Mouse (Mus musculus) kidney, embryonic 15.5 days (tissue): ENCODE results near the gene C2cd2. TPM values are rescaled to one million over a fixed set of nuclear protein-coding genes. Genes with fewer than 3 reads are reported as not detected.

Source experiments
- ATAC-seq: fragments of 200-750 bp; cut with Nextera tagmentation; replicated peaks from 2 replicates; pipeline ENCODE4 v1.8.0; 2017; ENCODE audit warnings: moderate TSS enrichment; ENCODE audit not compliant: low FRiP score
- H3K27ac ChIP-seq: fragments of 300-500 bp; sonication (generic); 2 replicates; pipeline ENCODE4 v1.5.1; 2015; ENCODE audit warnings: mild to moderate bottlenecking, inconsistent platforms
- H3K27me3 ChIP-seq: fragments of 300-500 bp; sonication (generic); 2 replicates; pipeline ENCODE4 v1.6.1; 2015; ENCODE audit warnings: inconsistent platforms
- H3K36me3 ChIP-seq: fragments of 300-500 bp; sonication (generic); 2 replicates; pipeline ENCODE4 v1.6.1; 2015; ENCODE audit warnings: inconsistent platforms
- H3K4me1 ChIP-seq: fragments of 300-500 bp; sonication (generic); 2 replicates; pipeline ENCODE4 v1.6.1; 2015; ENCODE audit warnings: inconsistent platforms
- H3K4me2 ChIP-seq: fragments of 300-500 bp; sonication (generic); 2 replicates; pipeline ENCODE4 v1.6.1; 2015; ENCODE audit warnings: moderate library complexity, mild to moderate bottlenecking, inconsistent platforms
- H3K4me3 ChIP-seq: fragments of 300-500 bp; sonication (generic); replicated peaks from 2 replicates; pipeline ENCODE4 v1.5.1; 2015; ENCODE audit warnings: mild to moderate bottlenecking, inconsistent platforms
- H3K9ac ChIP-seq: fragments of 300-500 bp; sonication (generic); 2 replicates; pipeline ENCODE4 v1.6.1; 2015; ENCODE audit warnings: mild to moderate bottlenecking, inconsistent platforms
- H3K9me3 ChIP-seq: fragments of 300-500 bp; sonication (generic); replicated peaks from 2 replicates; pipeline ENCODE4 v1.6.1; 2016; ENCODE audit warnings: inconsistent platforms
- WGBS: fragments of 180-500 bp; shearing (Covaris S2); methylation state at CpG from one replicate; pipeline ENCODE4 v1.1.7; 2015; ENCODE audit warnings: mixed read lengths; 5-methylcytosine and 5-hydroxymethylcytosine counted together
- microRNA-seq: library from miRNA; unstranded; fragments of <30 nt; microRNA quantifications from one replicate; pipeline ENCODE4, GENCODE M21; 2016
- polyA plus RNA-seq: library from polyadenylated mRNA; unstranded; fragments of >200 nt; fragmentation: Nextera tagmentation; extraction: Ambion mirVana; gene quantifications from 2 replicates; pipeline ENCODE4 v1.2.1, GENCODE M21; 2015

C2cd2 gene
- polyA plus RNA-seq, 1 experiment from 2014 or later: 19.5 TPM

DNA sequence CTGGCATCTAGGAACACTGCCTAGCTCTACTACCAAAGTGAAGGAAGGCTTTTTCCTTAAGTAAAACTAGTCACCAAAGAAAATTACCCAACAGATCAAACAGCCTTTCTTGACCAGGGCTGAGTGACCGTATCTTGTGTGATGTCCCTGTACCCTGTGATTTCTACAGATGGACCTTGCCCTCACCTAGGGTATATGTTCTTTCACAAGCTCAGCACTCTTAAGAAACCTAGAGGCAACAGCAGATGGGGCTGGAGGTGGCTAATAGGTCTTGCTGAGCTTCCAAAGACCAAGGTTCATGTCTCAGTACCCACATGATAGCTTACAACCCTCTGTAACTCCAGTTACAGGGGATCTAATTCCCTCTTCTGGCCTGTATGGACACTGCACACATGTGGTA is 134.2 kb downstream of the C2cd2 start:
- H3K27me3 ChIP-seq: no peaks in the 10 kb centered on the region
- H3K4me1 ChIP-seq: no peaks in the 10 kb centered on the region
- ATAC-seq: no peak
- peaks cover 82% of the 10 kb centered on the region for H3K36me3 ChIP-seq
- 96% methylated on average over 1 of the region's 1 CpGs for WGBS
- H3K4me3 ChIP-seq: no peak overlapping the region
- no peak overlapping the region for H3K9ac ChIP-seq
- H3K9me3 ChIP-seq: no peaks in the 10 kb centered on the region
- no peak overlapping the region for H3K4me2 ChIP-seq
- no peak overlapping the region for H3K27ac ChIP-seq

DNA sequence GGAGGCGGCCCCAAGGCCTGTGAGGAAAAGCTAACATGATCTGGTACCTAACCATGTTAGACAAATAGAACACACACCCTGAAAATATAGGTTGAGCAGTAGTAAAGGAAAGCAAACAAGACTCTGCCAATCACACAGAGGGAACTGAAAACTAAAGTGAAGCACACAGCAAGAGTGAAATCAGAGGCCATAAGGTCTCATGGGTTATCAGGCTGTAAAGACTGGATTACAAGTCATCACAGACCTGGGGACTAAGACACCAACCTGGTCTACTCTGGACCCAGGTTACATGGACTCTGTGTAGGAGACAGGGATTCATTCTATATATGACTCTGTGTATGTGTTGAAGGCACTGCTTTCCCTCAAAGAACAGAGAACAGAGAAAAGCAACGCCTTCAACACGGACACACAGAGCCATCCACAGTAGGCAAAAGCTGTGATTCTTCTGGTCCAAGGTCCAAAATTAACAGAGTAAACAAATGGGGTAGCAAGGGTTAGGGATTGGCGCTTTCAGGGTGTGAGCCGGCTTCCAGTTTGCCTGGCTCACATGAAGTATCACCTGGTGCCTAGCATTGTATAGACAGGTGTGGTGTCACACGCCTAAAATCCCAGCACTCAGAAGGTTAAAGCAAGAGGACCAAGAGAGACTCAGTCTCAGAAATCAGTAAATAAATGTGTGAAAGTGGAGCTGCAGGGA is 138.9 kb downstream of the C2cd2 start:
- Histone ChIP-seq H3K9ac (no peak overlapping the region), H3K36me3 (peaks cover 83% of the 10 kb centered on the region), H3K9me3 (no peaks in the 10 kb centered on the region), H3K27me3 (no peaks in the 10 kb centered on the region), H3K4me1 (no peaks in the 10 kb centered on the region), H3K27ac (no peak overlapping the region), H3K4me3 (no peak overlapping the region), H3K4me2 (no peak overlapping the region)
- WGBS: 92% methylated on average over 6 of the region's 6 CpGs
- no peak for ATAC-seq

DNA sequence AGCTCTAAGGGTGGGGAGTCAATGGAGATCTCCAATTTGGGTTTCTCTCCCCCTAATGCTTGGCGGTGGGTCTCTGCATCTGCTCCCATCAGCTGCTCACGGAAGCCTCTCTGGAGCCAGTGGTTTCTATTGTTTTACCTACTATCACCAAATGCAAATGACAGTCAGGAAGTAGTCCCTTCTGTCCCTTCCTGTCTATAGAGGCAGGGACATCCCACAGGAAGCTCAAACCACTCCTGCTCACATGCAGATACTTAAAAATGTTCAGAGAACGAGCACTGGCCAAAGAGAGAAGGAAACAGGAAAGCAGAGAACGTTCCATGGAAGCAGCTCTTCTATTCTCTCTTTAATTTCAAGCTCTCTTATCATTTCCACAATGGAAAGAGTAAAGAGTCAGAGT is 142.9 kb downstream of the C2cd2 start:
- Histone ChIP-seq H3K4me1 (no peaks in the 10 kb centered on the region), H3K4me3 (no peak overlapping the region), H3K9me3 (no peaks in the 10 kb centered on the region), H3K27me3 (no peaks in the 10 kb centered on the region), H3K9ac (no peak overlapping the region), H3K4me2 (no peak overlapping the region), H3K36me3 (peaks cover 90% of the 10 kb centered on the region), H3K27ac (no peak overlapping the region)
- no peak for ATAC-seq
- 78% methylated on average over 4 of the region's 4 CpGs for WGBS

DNA sequence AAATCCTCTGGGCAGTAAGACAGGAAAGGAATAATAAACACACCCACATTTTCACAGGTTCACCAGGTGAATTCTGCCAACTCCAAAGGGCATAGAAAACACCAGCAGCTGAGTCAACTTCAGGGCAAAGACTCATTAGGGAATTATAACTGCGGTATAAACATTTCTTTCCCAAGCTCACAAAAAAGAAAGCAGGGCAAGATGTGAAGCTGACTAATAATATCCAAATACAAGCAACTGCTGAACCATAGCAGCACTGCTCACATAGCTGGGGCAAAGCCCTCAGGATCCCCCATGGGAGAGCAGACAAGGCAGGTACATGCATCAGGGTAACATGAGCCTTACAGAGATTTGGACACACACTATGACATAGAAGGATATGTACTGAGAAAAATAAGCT is 145.0 kb downstream of the C2cd2 start:
- no peak overlapping the region for H3K4me2 ChIP-seq
- no peak for ATAC-seq
- H3K27me3 ChIP-seq: no peaks in the 10 kb centered on the region
- no peaks in the 10 kb centered on the region for H3K4me1 ChIP-seq
- H3K36me3 ChIP-seq: peaks cover 96% of the 10 kb centered on the region
- no peak overlapping the region for H3K4me3 ChIP-seq
- 91% methylated on average over 1 of the region's 1 CpGs for WGBS
- H3K9me3 ChIP-seq: no peaks in the 10 kb centered on the region
- no peak overlapping the region for H3K27ac ChIP-seq
- no peak overlapping the region for H3K9ac ChIP-seq

DNA sequence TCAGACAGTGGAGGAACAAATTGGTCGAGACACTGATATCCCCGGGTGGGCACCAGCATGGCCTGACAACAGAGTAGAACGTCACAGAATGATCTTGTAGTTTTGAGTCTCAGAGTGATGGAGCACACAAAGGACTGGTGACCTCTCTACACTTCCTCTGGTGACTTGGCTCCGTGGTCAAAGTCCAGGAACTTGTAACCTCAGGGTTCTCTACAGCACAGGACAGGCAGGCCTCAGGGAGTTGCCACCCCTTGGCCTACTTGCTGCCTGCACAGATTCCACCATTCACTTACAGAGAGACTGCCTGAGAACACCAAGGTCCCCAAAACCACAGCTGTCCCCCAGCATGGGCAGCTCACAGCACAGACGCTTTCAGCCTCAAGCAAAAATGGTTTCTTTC is 147.1 kb downstream of the C2cd2 start:
- Histone ChIP-seq H3K4me1 (no peaks in the 10 kb centered on the region), H3K27me3 (no peaks in the 10 kb centered on the region), H3K4me2 (no peak overlapping the region), H3K9ac (no peak overlapping the region), H3K36me3 (peaks cover 97% of the 10 kb centered on the region), H3K27ac (no peak overlapping the region), H3K9me3 (no peaks in the 10 kb centered on the region), H3K4me3 (no peak overlapping the region)
- 84% methylated on average over 5 of the region's 5 CpGs for WGBS
- no peak for ATAC-seq

DNA sequence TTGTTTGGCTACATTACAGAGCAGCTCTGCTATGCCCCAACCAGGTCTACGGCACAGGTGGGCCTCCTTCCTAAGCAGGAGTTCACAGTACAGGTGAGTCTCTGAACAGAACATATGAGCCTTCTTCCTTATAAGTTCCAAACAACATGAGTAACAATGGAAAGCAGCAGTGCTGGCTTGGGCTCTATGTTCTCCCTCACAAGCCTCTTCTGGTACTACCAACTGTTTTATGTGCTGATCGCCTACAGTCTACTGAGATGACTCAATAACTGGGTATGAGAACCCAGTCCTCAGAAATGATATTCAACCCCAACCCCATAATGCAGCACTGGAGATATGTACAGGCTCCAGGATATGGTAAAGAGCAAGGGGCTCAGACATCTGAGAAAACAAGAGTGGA is 148.3 kb downstream of the C2cd2 start:
- 96% methylated on average over 2 of the region's 2 CpGs for WGBS
- Histone ChIP-seq H3K9ac (no peak overlapping the region), H3K27ac (no peak overlapping the region), H3K4me3 (no peak overlapping the region), H3K27me3 (no peaks in the 10 kb centered on the region), H3K4me2 (no peak overlapping the region), H3K9me3 (no peaks in the 10 kb centered on the region), H3K36me3 (peaks cover 97% of the 10 kb centered on the region), H3K4me1 (no peaks in the 10 kb centered on the region)
- ATAC-seq: no peak

DNA sequence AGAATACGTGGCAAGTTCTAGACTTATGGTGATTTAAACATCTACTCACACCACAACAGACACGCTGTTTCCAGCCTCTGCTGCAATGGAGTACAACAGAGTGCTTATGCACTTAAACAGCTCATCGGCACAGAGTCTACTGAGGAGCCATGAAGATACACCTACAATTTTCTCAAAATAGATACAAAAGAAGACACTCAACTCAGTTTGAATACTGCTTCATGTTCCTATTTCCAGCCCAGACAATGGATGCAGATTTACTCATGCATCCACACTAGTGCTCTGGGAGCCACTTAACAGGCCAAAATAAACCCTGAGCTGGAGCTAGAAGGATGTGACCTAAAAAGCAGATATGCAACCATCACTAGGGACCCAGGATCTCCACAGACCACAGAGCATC is 153.5 kb downstream of the C2cd2 start:
- 95% methylated on average over 3 of the region's 3 CpGs for WGBS
- H3K9ac ChIP-seq: no peak overlapping the region
- no peak overlapping the region for H3K4me2 ChIP-seq
- H3K27me3 ChIP-seq: no peaks in the 10 kb centered on the region
- no peaks in the 10 kb centered on the region for H3K9me3 ChIP-seq
- no peak overlapping the region for H3K4me3 ChIP-seq
- H3K27ac ChIP-seq: no peak overlapping the region
- H3K4me1 ChIP-seq: no peaks in the 10 kb centered on the region
- ATAC-seq: no peak
- peaks cover 92% of the 10 kb centered on the region for H3K36me3 ChIP-seq

DNA sequence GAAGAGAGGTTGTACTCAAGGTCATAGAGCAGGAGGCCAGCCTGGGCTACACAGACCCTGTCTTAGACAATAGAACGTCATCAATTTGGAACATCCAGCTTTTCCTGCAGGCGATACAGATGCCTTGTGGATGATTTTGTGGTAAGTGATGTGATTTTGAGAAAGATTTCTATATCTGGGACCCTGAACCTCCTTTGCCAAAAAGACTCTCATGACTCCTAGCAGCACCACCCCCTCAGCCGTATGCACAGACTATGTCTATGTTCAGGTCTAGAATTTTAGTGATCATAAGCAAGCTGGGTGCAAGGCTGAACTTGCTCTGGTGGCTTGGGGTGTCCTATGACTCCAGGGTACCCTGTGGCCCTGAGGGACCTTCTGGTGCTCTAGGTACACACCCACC is 156.8 kb downstream of the C2cd2 start:
- Histone ChIP-seq H3K27ac (no peak overlapping the region), H3K9me3 (no peaks in the 10 kb centered on the region), H3K36me3 (peaks cover 89% of the 10 kb centered on the region), H3K4me2 (no peak overlapping the region), H3K9ac (no peak overlapping the region), H3K4me1 (no peaks in the 10 kb centered on the region), H3K4me3 (no peak overlapping the region), H3K27me3 (no peaks in the 10 kb centered on the region)
- WGBS: 97% methylated on average over 3 of the region's 3 CpGs
- no peak for ATAC-seq

Small RNAs within 50 kb of the gene (microRNA-seq; reads per million reads assigned to microRNA genes)
- gene Mir6964: not detected

Other genes starting within 250 kb of the C2cd2 start
- gene Ripk4, start 198.8 kb downstream of the C2cd2 start, polyA plus RNA-seq: 9.0 and 9.5 TPM in 2 replicates
- 9.7 and 11.6 TPM in 2 replicates for gene Prdm15, start 110.7 kb downstream of the C2cd2 start, polyA plus RNA-seq
- 13.1 and 14.1 TPM in 2 replicates for gene Zbtb21, start within 50 bp of the C2cd2 start, polyA plus RNA-seq
- 23.5 and 27.0 TPM in 2 replicates for gene B230307C23Rik, start 34.7 kb upstream of the C2cd2 start, polyA plus RNA-seq
- gene A630089N07Rik, start 119.9 kb upstream of the C2cd2 start, polyA plus RNA-seq: 27.0 and 27.7 TPM in 2 replicates